Comparison of ENCODE assay signal across 9 mouse cellular contexts in the genomic region with DNA sequence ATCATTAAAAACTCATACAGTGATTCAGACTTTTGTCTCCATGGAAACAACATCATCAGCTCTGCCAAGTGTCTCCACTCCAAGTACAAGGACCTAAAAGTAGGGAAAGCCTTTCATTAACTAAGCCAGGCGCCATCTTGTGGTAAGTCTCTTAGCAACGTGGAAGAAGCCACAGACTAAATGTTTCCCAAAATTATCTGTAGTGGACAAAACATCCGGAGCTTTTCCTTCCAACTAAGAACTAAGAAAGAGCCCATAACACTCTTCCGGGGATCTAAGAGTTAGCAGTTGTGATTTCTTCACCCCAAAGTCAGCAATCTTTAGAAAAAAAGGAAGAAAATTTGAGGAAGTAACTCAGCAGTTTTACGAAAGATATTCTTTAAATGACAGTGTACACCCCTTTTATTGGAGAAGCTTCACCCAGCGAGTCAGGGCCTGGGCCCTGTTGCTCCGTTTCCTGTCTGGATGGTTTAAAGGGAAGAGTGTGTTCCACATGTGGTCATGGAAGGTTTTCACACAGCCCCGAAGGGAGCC. TPM values are rescaled to one million over a fixed set of nuclear protein-coding genes. Genes with fewer than 3 reads are reported as not detected.
DNase-seq lines count a peak whose midpoint lies in the region; ATAC-seq and TF ChIP-seq lines count a peak whose summit lies in the region.
"Had no signal": no experiment of that assay in that cellular context is flagged by ENCODE, and none has a peak within 500 bp of the region (broad histone marks: within the 10 kb centered on the region; RNA-seq: fewer than 3 reads in every experiment).

No protein-coding gene starts in this region.

- peak; percentile 45; the same call in 1 of the 2 replicates for TF ChIP-seq EP300 in liver, postnatal 0 days (IDR thresholded peaks at IDR 0.05; ENCODE audit: low read depth)

- no peak overlapping the region for H3K4me3 ChIP-seq in neural tube, embryonic 11.5 days (ENCODE audit: low read depth, low read length)
- H3K4me3 ChIP-seq in hindbrain, embryonic 16.5 days (ENCODE audit: low read length): no peak overlapping the region
- no peak overlapping the region for H3K4me3 ChIP-seq in liver, postnatal 0 days (ENCODE audit: low read depth, low read length)
- H3K4me3 ChIP-seq: stomach, embryonic 15.5 days had no signal

- DNase-seq in neural tube, embryonic 11.5 days (ENCODE audit: low spot score): peak; percentile 22
- DNase-seq in neural tube, embryonic 10.5 days (ENCODE audit: extremely low spot score, low spot score): no peak
- DNase-seq in adrenal gland, postnatal 10 days: peak; percentile 38
- DNase-seq in embryo, embryonic 10.5 days (ENCODE audit: low spot score): peak; percentile 73
- peak; percentile 27 for DNase-seq in liver, postnatal 0 days
- DNase-seq in retina, embryonic 14.5 days (ENCODE audit: low spot score): peak; percentile 75

- peak; percentile 66 for TF ChIP-seq CTCF in liver, postnatal 0 days (IDR thresholded peaks at IDR 0.05; ENCODE audit: low read depth)

- H3K36me3 ChIP-seq in neural tube, embryonic 11.5 days (ENCODE audit: control insufficient read depth, insufficient read depth, low read length): no peaks in the 10 kb centered on the region
- H3K36me3 ChIP-seq in hindbrain, embryonic 16.5 days (ENCODE audit: control insufficient read depth, insufficient read depth, low read length): no peaks in the 10 kb centered on the region
- H3K36me3 ChIP-seq in liver, postnatal 0 days (replicated peaks; ENCODE audit: insufficient read depth, low read length): no peaks in the 10 kb centered on the region
- H3K36me3 ChIP-seq: stomach, embryonic 15.5 days had no signal

- no peak overlapping the region for H3K9ac ChIP-seq in neural tube, embryonic 11.5 days (ENCODE audit: low read length)
- H3K9ac ChIP-seq in hindbrain, embryonic 16.5 days (ENCODE audit: low read depth, low read length): no peak overlapping the region
- no peak overlapping the region for H3K9ac ChIP-seq in liver, postnatal 0 days (replicated peaks)
- H3K9ac ChIP-seq: stomach, embryonic 15.5 days had no signal

- 61% methylated on average over 8 of the region's 8 CpGs for WGBS in neural tube, embryonic 11.5 days
- 59% methylated on average over 8 of the region's 8 CpGs for WGBS in hindbrain, embryonic 16.5 days
- WGBS in liver, postnatal 0 days (ENCODE audit: insufficient replicate concordance): 20% methylated on average over 8 of the region's 8 CpGs

- no peak overlapping the region for H3K27ac ChIP-seq in neural tube, embryonic 11.5 days (ENCODE audit: low read depth, low read length)
- no peak overlapping the region for H3K27ac ChIP-seq in hindbrain, embryonic 16.5 days (ENCODE audit: low read depth, low read length)
- H3K27ac ChIP-seq in liver, postnatal 0 days (ENCODE audit: low read depth): peak overlapping the region; percentile 74
- H3K27ac ChIP-seq: stomach, embryonic 15.5 days had no signal

- ATAC-seq in neural tube, embryonic 11.5 days (ENCODE audit: insufficient read depth, low FRiP score, low TSS enrichment): no peak
- ATAC-seq in hindbrain, embryonic 16.5 days: peak; percentile 85
- ATAC-seq in liver, postnatal 0 days: peak; percentile 68
- no peak for ATAC-seq in activated CD4-positive, CD25-positive, alpha-beta regulatory T cell, adult 4 months

- no peaks in the 10 kb centered on the region for H3K4me1 ChIP-seq in neural tube, embryonic 11.5 days (ENCODE audit: control insufficient read depth, insufficient read depth, low read length)
- no peaks in the 10 kb centered on the region for H3K4me1 ChIP-seq in hindbrain, embryonic 16.5 days (ENCODE audit: control insufficient read depth, insufficient read depth, low read depth, low read length)
- peaks cover 8% of the 10 kb centered on the region for H3K4me1 ChIP-seq in liver, postnatal 0 days (ENCODE audit: insufficient read depth)
- H3K4me1 ChIP-seq: stomach, embryonic 15.5 days had no signal

- H3K4me2 ChIP-seq in neural tube, embryonic 11.5 days (ENCODE audit: low read depth): no peak overlapping the region
- H3K4me2 ChIP-seq in hindbrain, embryonic 16.5 days (ENCODE audit: low read length): no peak overlapping the region
- H3K4me2 ChIP-seq in liver, postnatal 0 days (ENCODE audit: low read depth, low read length): no peak overlapping the region
- H3K4me2 ChIP-seq: stomach, embryonic 15.5 days had no signal

- H3K27me3 ChIP-seq in neural tube, embryonic 11.5 days (ENCODE audit: control insufficient read depth, insufficient read depth, low read length): no peaks in the 10 kb centered on the region
- no peaks in the 10 kb centered on the region for H3K27me3 ChIP-seq in hindbrain, embryonic 16.5 days (replicated peaks; ENCODE audit: control insufficient read depth, insufficient read depth, low read length)
- no peaks in the 10 kb centered on the region for H3K27me3 ChIP-seq in liver, postnatal 0 days (ENCODE audit: insufficient read depth, low read length)
- H3K27me3 ChIP-seq: stomach, embryonic 15.5 days had no signal

- H3K9me3 ChIP-seq in neural tube, embryonic 11.5 days (ENCODE audit: control insufficient read depth, low read length): no peaks in the 10 kb centered on the region
- no peaks in the 10 kb centered on the region for H3K9me3 ChIP-seq in hindbrain, embryonic 16.5 days (ENCODE audit: control insufficient read depth, low read length)
- H3K9me3 ChIP-seq in liver, postnatal 0 days (ENCODE audit: low read length): no peaks in the 10 kb centered on the region
- H3K9me3 ChIP-seq: stomach, embryonic 15.5 days had no signal

RNA-seq across cellular contexts. Expression of a gene that starts 56.5 kb away (rescaled TPM):
- polyA plus RNA-seq in neural tube, embryonic 11.5 days (2014; fragmentation: Nextera tagmentation; extraction: Ambion mirVana): 0.91 and 2.1 TPM in 2 replicates
- total RNA-seq in adrenal gland, postnatal 10 days (2021): 1 to 10 TPM; 5.2 to 7.3 TPM
- polyA plus RNA-seq in hindbrain, embryonic 16.5 days (2015; fragmentation: Nextera tagmentation; extraction: Ambion mirVana): 7.4 and 8.0 TPM in 2 replicates
- polyA plus RNA-seq in liver, postnatal 0 days (2015; fragmentation: Nextera tagmentation; extraction: Ambion mirVana): 2.0 and 2.2 TPM in 2 replicates
- polyA plus RNA-seq in activated CD4-positive, CD25-positive, alpha-beta regulatory T cell, adult 4 months (2017; shearing (Covaris generic)): 10 to 100 TPM in 1 of 2 experiments, 1 to 10 TPM in 1; 8.3 to 10.5 TPM

Comparison
In these comparisons a context has a peak if more than half of its experiments do, and no peak if none do; other contexts are left out.
1. ATAC-seq: peak in hindbrain, embryonic 16.5 days (single experiment) and liver, postnatal 0 days (single experiment); none in neural tube, embryonic 11.5 days (single experiment) and activated CD4-positive, CD25-positive, alpha-beta regulatory T cell, adult 4 months (single experiment).